Mouse (Mus musculus) T-helper 17 cell (primary cell): ENCODE measurements around the gene Utp6.

Experiments used
- in situ Hi-C, 2 experiments: fragments of 300-600 bp; cut with MboI, MseI; formaldehyde crosslinking; loops; 1 replicate in 1 of 2; 2 replicates in 1 of 2; pipeline ENCODE4 v1.15.1; 2025; ENCODE audit warnings: high pct_unique_total_duplicates in 2 of 2

The Utp6 gene

DNA sequence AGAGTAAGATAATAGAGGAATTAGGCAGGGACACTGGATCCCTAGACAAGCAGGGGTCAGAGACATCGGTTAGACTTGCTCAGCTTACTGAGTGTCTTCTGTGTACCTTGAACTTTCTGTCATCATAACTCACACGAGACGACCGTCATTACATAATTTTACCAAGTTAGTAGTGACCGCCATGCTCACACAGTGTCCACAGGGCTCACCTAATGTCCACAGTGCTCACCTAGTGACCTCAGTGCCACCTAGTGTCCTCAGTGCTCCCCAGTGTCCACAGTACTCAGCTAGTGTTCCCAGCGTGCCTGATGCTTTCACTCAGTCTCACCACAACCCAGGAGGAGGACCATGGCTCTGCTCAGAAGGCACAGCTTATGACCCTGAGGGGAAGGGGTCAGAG is 77.4 kb downstream of the Utp6 start:
- in situ Hi-C loops = no loop called here
